Mouse (Mus musculus): ENCODE data around the gene Gm5662.
"Not testable (repeated sequence)": the region's sequence is repeated elsewhere in the genome, so short reads cannot be mapped to it uniquely, and the experiment has no call there.

The Gm5662 gene

GRCm38 (mm10) chr12:88274400-88274799 is at the start of gene Gm5662:
TSS of gene Gm5662 (minus strand) at chr12:88274500.
- not testable (repeated sequence) for DNase-seq (ENCODE audit: low read depth)

- DNase-seq (ENCODE audit: low read depth), result not testable (repeated sequence)
Measured at GRCm38 (mm10) chr12:88323926-88324325, 49.6 kb upstream of the Gm5662 start, which contains the start of gene Gm5039. TSS of gene Gm5039 (minus strand) at chr12:88324026.

- no peak for DNase-seq (ENCODE audit: low read depth)
Measured at GRCm38 (mm10) chr12:88314556-88314955, 40.3 kb upstream of the Gm5662 start.

GRCm38 (mm10) chr12:88297171-88297570 is 22.9 kb upstream of the Gm5662 start:
- DNase-seq (ENCODE audit: low read depth), result not testable (repeated sequence)

- not testable (repeated sequence) for DNase-seq (ENCODE audit: low read depth)
Measured at GRCm38 (mm10) chr12:88293082-88293481, 18.8 kb upstream of the Gm5662 start.

- not testable (repeated sequence) for DNase-seq (ENCODE audit: low read depth)
Measured at GRCm38 (mm10) chr12:88285224-88285623, 10.9 kb upstream of the Gm5662 start.

GRCm38 (mm10) chr12:88257241-88257640 is 17.1 kb downstream of the Gm5662 start:
- no peak for DNase-seq (ENCODE audit: low read depth)

GRCm38 (mm10) chr12:88255917-88256316 is 18.4 kb downstream of the Gm5662 start:
- peak; percentile 38 for DNase-seq (ENCODE audit: low read depth)

GRCm38 (mm10) chr12:88250000-88250399 is 24.3 kb downstream of the Gm5662 start, which contains the start of gene Gm8332:
TSS of gene Gm8332 (minus strand) at chr12:88250100.
- DNase-seq (ENCODE audit: low read depth), result not testable (repeated sequence)

GRCm38 (mm10) chr12:88245786-88246185 is 28.5 kb downstream of the Gm5662 start:
- not testable (repeated sequence) for DNase-seq (ENCODE audit: low read depth)

- peak; percentile 30 for DNase-seq (ENCODE audit: low read depth)
Measured at GRCm38 (mm10) chr12:88242940-88243339, 31.4 kb downstream of the Gm5662 start.
